Mouse (Mus musculus) testis, adult 2 months (tissue): ENCODE data around the gene Tomm40.

Source experiments
- CTCF ChIP-seq: fragments of 200-500 bp; IDR thresholded peaks from 2 replicates; pipeline ENCODE4 v1.5.1; 2012; ENCODE audit warnings: low read depth, mild to moderate bottlenecking, inconsistent platforms, low read length, moderate library complexity; ENCODE audit not compliant: control insufficient read depth, insufficient read depth, insufficient replicate concordance
- POLR2A ChIP-seq: fragments of 200-500 bp; IDR thresholded peaks from 2 replicates; pipeline ENCODE4 v1.6.1; 2012; ENCODE audit warnings: low read depth, mild to moderate bottlenecking, inconsistent platforms, low read length, moderate library complexity; ENCODE audit not compliant: control insufficient read depth

- TF ChIP-seq POLR2A (no peak), CTCF (no peak)
These were observed 38.3 kb upstream of the Tomm40 start for GRCm38 (mm10) chr7:19753587-19753986.
